Mouse (Mus musculus): Measurements from ENCODE around the gene Tmem253. TPM values are rescaled to one million over a fixed set of nuclear protein-coding genes. Genes with fewer than 3 reads are reported as not detected.

The Tmem253 gene
- polyA plus RNA-seq, 1 experiment from 2014 or later, result 0.44 TPM

DNA sequence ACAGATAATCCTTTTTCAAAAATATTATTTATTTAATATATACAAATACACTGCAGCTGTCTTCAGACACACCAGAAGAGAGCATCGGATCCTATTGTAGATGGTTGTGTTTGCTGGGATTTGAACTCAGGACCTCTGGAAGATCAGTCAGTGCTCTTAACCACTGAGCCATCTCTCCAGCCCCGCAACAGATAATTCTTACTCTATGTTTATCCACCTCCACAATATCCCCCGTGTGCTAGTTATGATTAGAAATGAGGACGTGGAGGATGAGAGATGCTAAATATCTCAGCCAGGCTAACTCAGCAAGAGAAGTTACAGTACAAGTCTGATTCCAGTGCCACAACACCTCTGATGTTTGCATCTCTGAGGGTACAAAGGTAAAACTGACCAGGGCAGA, 21.0 kb upstream of the Tmem253 start:
- Histone ChIP-seq H3K27me3 (no peaks in the 10 kb centered on the region), H3K9me3 (no peaks in the 10 kb centered on the region), H3K4me2 (no peak overlapping the region), H3K9ac (no peak overlapping the region), H3K4me3 (no peak overlapping the region), H3K4me1 (0 out of 2 replicates have a peak, but pooled peaks cover 1% of the 10 kb centered on the region), H3K36me3 (peaks cover 94% of the 10 kb centered on the region), H3K27ac (no peak overlapping the region)
- no peak for ATAC-seq (ENCODE audit: insufficient number of reproducible peaks, insufficient read depth, low FRiP score, low TSS enrichment, low read depth)
- 93% methylated on average over 4 of the region's 4 CpGs for WGBS

DNA sequence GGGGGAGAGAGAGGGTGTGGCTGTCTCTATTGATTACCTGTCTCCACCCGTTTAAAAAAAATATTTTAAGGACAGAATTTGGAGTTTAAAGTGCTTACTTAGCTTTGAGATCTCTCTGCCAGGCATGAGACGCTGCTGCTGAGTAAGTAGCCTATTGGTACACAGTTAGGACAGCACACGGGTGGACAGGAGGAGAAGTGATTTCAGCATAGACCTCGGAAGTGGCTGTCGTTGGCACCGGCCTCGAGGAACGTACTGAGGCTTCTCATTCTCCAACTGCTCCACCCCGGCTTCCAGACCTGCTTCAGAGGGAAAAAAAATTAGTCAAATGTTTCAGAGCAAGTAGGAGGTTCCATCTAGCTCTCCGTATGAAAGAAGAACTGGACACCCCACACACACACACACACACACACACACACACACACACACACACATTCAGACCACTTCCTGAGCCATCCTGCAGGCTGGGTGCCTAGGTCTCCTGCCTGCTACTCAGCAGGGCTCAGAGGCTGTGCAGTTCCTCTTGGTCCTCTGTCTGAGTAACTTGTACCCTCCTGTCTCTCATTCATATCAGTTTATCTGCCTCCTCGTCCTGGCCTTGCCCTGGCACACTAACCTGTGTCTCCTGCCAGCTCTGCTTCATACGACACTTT, 20.1 kb upstream of the Tmem253 start:
- no peaks in the 10 kb centered on the region for H3K9me3 ChIP-seq
- H3K4me2 ChIP-seq, result no peak overlapping the region
- no peak overlapping the region for H3K9ac ChIP-seq
- ATAC-seq (ENCODE audit: insufficient number of reproducible peaks, insufficient read depth, low FRiP score, low TSS enrichment, low read depth), result no peak
- peaks cover 94% of the 10 kb centered on the region for H3K36me3 ChIP-seq
- no peak overlapping the region for H3K27ac ChIP-seq
- H3K4me1 ChIP-seq, result no peaks in the 10 kb centered on the region
- H3K4me3 ChIP-seq, result no peak overlapping the region
- WGBS, result 74% methylated on average over 12 of the region's 12 CpGs
- no peaks in the 10 kb centered on the region for H3K27me3 ChIP-seq

DNA sequence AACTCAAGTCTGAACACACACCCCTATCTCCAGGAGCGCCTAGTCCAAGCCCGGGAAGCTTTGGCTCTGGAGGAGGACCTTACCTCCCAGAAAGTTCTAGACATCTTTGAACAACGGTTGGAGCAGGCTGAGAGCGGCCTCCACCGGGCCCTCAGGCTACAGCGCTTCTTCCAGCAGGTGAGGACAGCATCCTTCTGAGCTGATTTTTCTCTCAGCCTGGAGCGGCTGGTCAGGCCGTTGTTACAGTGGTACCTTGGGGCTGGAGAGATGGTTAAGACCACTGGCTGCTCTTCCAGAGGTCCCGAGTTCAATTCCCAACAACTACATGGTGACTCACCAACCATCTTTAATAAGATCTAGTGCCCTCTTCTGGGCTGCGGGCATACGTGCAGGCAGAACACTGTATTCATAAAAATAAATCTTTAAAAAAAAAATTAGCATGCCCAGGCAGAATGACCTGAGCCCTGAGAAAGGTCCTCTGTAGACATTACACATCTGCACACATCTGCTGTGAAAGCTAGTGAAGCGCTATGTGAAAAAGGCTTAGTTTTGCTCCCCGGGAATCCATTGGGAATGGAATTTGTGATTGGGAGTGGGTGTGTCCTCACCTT, 19.1 kb upstream of the Tmem253 start:
- WGBS, result 88% methylated on average over 13 of the region's 13 CpGs

DNA sequence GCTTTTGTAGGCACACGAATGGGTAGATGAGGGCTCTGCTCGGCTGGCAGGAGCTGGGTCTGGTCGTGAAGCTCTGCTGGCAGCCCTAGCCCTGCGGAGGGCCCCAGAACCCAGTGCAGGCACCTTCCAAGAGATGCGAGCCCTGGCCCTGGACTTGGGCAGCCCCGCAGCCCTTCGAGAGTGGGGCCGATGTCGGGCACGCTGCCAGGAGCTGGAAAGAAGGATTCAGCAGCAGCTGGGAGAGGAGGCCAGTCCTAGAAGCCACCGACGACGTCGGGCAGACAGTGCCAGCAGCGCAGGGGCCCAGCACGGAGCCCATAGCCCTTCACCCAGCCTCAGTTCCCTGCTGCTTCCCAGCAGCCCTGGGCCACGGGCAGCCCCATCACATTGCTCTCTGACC, 18.6 kb upstream of the Tmem253 start:
- ATAC-seq (ENCODE audit: insufficient number of reproducible peaks, insufficient read depth, low FRiP score, low TSS enrichment, low read depth), result no peak
- Histone ChIP-seq H3K4me1 (no peaks in the 10 kb centered on the region), H3K9ac (no peak overlapping the region), H3K36me3 (peaks cover 92% of the 10 kb centered on the region), H3K9me3 (no peaks in the 10 kb centered on the region), H3K4me2 (no peak overlapping the region), H3K27ac (no peak overlapping the region), H3K4me3 (no peak overlapping the region), H3K27me3 (no peaks in the 10 kb centered on the region)
- WGBS, result 75% methylated on average over 17 of the region's 17 CpGs

More for the DNA sequence above, 19.1 kb upstream of the Tmem253 start:
- Histone ChIP-seq H3K36me3 (peaks cover 92% of the 10 kb centered on the region), H3K27me3 (no peaks in the 10 kb centered on the region), H3K9me3 (no peaks in the 10 kb centered on the region), H3K4me1 (no peaks in the 10 kb centered on the region), H3K9ac (no peak overlapping the region), H3K4me3 (no peak overlapping the region), H3K4me2 (no peak overlapping the region), H3K27ac (no peak overlapping the region)
- ATAC-seq (ENCODE audit: insufficient number of reproducible peaks, insufficient read depth, low FRiP score, low TSS enrichment, low read depth), result no peak

DNA sequence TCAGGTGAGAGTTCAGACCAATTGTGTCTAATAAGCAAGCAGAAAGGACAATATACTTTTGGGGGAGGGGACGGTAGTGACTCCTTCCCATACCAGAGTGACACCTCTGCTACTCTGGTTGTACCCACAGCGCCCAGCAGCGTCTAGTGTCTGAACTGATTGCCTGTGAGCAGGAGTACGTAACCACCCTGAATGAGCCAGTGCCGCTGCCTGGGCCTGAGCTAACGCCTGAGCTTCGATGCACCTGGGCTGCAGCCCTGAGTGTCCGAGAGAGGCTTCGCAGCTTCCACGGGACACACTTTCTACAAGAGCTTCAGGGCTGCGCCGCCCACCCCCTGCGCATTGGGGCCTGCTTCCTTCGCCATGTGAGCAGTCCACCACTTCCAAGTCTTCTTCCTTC, 18.0 kb upstream of the Tmem253 start:
- no peak for ATAC-seq (ENCODE audit: insufficient number of reproducible peaks, insufficient read depth, low FRiP score, low TSS enrichment, low read depth)
- peaks cover 92% of the 10 kb centered on the region for H3K36me3 ChIP-seq
- 91% methylated on average over 14 of the region's 14 CpGs for WGBS

DNA sequence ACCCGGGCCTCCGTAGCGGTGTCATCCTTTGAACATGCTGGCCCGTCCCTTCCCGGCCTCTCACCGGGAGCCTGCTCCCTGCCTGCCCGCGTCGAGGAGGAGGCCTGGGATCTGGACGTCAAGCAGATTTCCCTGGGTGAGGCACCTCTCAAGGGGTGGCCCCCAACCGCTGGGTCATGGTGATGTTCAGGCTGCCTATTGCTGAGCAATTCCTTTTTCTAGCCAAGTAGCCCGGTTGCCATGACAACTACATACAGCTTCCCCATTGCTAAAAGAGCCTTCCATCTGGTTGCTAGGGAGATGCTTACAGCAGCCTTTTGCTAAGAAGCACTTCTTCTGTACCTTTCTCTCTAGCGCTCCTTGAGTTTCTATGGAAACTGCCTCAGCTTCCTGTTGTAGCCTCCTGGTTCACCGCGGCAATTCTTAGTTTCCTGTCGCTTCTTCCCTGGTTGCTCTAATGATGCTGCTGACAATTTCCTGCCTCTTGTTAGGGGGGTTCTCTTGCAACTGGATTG, 11.4 kb upstream of the Tmem253 start:
- Histone ChIP-seq H3K4me1 (peaks cover 6% of the 10 kb centered on the region), H3K27me3 (no peaks in the 10 kb centered on the region), H3K4me2 (no peak overlapping the region), H3K9me3 (no peaks in the 10 kb centered on the region), H3K36me3 (peaks cover 91% of the 10 kb centered on the region), H3K27ac (no peak overlapping the region), H3K9ac (no peak overlapping the region), H3K4me3 (no peak overlapping the region)
- no peak for ATAC-seq (ENCODE audit: insufficient number of reproducible peaks, insufficient read depth, low FRiP score, low TSS enrichment, low read depth)
- WGBS, result 45% methylated on average over 16 of the region's 16 CpGs

More for the DNA sequence above, 18.0 kb upstream of the Tmem253 start:
- Histone ChIP-seq H3K9me3 (no peaks in the 10 kb centered on the region), H3K4me1 (no peaks in the 10 kb centered on the region), H3K27ac (no peak overlapping the region), H3K9ac (no peak overlapping the region), H3K4me2 (no peak overlapping the region), H3K27me3 (no peaks in the 10 kb centered on the region), H3K4me3 (no peak overlapping the region)

DNA sequence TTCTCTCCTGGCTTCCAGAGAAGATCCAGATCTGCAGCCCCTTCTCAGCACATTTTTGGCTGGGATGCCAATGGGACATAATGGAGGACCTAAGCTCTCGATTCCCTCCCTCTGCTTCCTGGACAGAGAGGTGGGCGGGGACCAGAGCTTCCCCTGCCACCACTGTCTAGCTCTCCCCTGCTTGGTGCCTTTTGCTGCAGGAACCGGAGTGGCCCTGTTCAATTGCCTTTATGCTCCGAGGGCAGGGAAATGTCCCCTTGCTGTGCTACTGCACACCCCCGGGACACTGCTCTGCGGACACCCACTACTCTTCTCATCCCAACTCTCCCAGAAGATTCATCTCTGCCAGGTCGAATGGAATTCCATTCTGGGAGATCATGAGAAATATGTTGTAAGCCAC, 10.3 kb upstream of the Tmem253 start:
- WGBS, result 72% methylated on average over 7 of the region's 7 CpGs
- H3K36me3 ChIP-seq, result peaks cover 86% of the 10 kb centered on the region
- H3K4me2 ChIP-seq, result no peak overlapping the region
- H3K9me3 ChIP-seq, result no peaks in the 10 kb centered on the region
- H3K27me3 ChIP-seq, result no peaks in the 10 kb centered on the region
- peaks cover 17% of the 10 kb centered on the region for H3K4me1 ChIP-seq
- no peak overlapping the region for H3K9ac ChIP-seq
- H3K4me3 ChIP-seq, result no peak overlapping the region
- ATAC-seq (ENCODE audit: insufficient number of reproducible peaks, insufficient read depth, low FRiP score, low TSS enrichment, low read depth), result no peak
- no peak overlapping the region for H3K27ac ChIP-seq

DNA sequence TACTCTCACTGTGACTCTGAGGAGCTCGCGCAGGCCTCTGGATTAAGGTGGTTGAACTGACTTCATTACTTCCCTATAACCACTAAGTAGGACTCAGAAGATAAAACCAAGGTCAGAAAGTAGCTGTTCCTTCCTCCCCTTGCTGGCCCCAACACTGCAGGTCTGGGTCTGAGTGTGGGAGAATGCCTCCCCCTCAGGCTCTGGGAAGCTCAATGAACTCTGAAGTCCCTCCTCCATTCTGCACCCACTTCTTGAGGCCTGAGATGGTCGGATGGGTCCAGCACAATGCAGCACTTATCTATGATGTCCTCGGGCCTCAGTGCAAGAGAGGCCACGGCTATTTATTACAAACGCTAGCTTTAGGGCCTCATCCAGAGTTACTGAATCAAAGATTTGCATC, 9.8 kb upstream of the Tmem253 start:
- peaks cover 82% of the 10 kb centered on the region for H3K36me3 ChIP-seq
- H3K27ac ChIP-seq, result no peak overlapping the region
- 74% methylated on average over 6 of the region's 6 CpGs for WGBS
- no peak overlapping the region for H3K4me2 ChIP-seq
- no peak overlapping the region for H3K9ac ChIP-seq
- H3K4me1 ChIP-seq, result peaks cover 21% of the 10 kb centered on the region
- ATAC-seq (ENCODE audit: insufficient number of reproducible peaks, insufficient read depth, low FRiP score, low TSS enrichment, low read depth), result no peak
- H3K9me3 ChIP-seq, result no peaks in the 10 kb centered on the region
- H3K4me3 ChIP-seq, result no peak overlapping the region
- H3K27me3 ChIP-seq, result no peaks in the 10 kb centered on the region

DNA sequence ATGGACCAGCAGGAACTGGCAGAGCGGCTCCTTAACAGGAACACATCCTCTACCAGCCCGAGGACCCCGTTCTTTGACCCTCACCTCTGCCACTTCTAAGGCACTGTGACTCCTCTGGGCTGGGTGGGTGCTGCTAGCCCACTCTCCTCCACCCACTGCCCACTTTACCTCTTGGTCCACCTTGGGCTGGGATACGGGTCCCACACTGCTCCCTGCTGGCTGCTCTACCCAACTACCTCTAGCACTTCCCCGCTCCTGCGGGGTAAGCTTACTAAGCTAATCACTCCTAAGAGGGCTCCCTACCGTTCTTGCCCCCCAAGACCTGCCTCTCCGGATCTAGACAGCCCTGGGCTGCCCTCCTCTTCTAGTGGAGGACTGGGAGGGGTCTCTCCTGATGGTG, 9.2 kb upstream of the Tmem253 start:
- Histone ChIP-seq H3K4me1 (peaks cover 26% of the 10 kb centered on the region), H3K4me2 (no peak overlapping the region), H3K27ac (no peak overlapping the region), H3K9ac (no peak overlapping the region), H3K9me3 (no peaks in the 10 kb centered on the region), H3K36me3 (peaks cover 77% of the 10 kb centered on the region), H3K4me3 (no peak overlapping the region), H3K27me3 (no peaks in the 10 kb centered on the region)
- 70% methylated on average over 8 of the region's 8 CpGs for WGBS
- no peak for ATAC-seq (ENCODE audit: insufficient number of reproducible peaks, insufficient read depth, low FRiP score, low TSS enrichment, low read depth)

DNA sequence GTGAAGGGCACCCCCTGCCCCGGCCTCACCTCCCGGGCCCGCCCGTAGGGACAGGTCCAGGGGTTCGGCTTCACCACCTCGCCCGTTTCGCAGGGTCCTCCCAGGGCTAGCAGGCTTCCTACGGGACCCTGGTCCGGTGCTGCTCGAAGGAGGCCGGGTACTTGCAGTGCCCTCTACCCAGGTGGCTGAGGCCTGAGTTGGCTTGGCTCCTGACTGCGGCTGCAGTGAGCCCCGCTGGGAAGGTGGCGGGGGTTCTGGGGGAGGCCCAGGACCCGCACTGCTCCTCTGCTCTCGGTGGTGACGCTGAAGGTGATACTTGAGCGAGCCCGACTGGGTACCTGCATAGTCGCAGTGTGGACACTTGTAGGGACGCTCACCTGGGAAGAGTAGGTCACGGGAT, 8.7 kb upstream of the Tmem253 start:
- no peaks in the 10 kb centered on the region for H3K27me3 ChIP-seq
- H3K9me3 ChIP-seq, result no peaks in the 10 kb centered on the region
- peaks cover 31% of the 10 kb centered on the region for H3K4me1 ChIP-seq
- peaks cover 72% of the 10 kb centered on the region for H3K36me3 ChIP-seq
- no peak overlapping the region for H3K9ac ChIP-seq
- no peak for ATAC-seq (ENCODE audit: insufficient number of reproducible peaks, insufficient read depth, low FRiP score, low TSS enrichment, low read depth)
- 91% methylated on average over 23 of the region's 23 CpGs for WGBS
- H3K4me2 ChIP-seq, result no peak overlapping the region
- H3K4me3 ChIP-seq, result no peak overlapping the region
- no peak overlapping the region for H3K27ac ChIP-seq

DNA sequence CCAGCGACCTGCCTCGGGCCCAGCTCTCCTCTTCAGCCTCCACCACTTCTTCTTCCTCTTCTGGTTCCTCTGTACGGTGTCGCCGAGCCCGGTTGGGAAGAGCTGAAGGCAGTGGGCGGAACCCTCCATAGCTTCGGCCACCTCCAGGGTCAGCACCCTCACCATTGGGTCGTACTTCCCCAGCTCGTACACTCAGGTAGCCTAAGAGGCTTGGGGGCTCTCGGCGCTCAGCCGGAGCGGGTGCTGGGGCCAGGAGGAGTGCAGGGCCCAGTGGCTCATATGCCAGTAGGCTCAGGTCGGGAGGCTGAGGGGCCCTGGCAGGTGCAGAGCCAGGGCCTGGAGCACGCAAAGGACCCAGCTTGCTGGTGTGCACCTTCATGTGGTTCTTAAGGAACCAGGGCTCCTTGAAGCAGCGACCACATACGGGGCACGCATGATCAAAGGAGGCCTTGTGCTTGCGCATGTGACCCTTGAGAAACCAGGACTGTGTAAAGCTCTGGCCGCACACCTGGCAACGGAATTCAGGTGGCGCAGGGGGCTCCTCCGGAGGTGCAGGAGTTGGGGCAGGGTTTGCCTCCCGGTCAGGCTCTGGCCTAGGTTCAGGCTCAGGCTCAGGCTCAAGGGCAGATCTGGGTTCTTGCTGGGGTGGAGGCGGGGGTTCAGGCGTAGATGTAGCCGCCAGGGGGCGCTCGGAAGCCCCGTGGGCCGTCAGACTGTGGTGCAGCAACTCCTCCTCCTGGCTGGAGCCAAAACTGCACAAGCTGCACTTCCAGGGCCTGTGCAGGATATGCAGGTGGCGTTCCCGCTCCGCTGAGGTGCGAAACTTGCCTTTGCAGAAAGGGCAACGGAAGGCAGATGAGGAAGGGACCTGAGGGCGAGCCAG, 6.9 kb upstream of the Tmem253 start:
- H3K4me1 ChIP-seq, result peaks cover 45% of the 10 kb centered on the region
- peak overlapping the region; percentile 49 for H3K4me2 ChIP-seq
- H3K9ac ChIP-seq, result peak overlapping the region; percentile 59
- H3K36me3 ChIP-seq, result peaks cover 54% of the 10 kb centered on the region
- ATAC-seq (ENCODE audit: insufficient number of reproducible peaks, insufficient read depth, low FRiP score, low TSS enrichment, low read depth), result peak; percentile 62
- H3K4me3 ChIP-seq, result peak overlapping the region; percentile 11; the same call in 1 of the 2 replicates
- no peaks in the 10 kb centered on the region for H3K9me3 ChIP-seq
- 54% methylated on average over 38 of the region's 38 CpGs for whole genome bisulfite sequencing
- no peaks in the 10 kb centered on the region for H3K27me3 ChIP-seq
- peak overlapping the region; percentile 28; the same call in 1 of the 2 replicates for H3K27ac ChIP-seq
